Mouse (Mus musculus): ENCODE results near the gene Cdh6. TPM values are rescaled to one million over a fixed set of nuclear protein-coding genes. Genes with fewer than 3 reads are reported as not detected.
A peak's percentile ranks its signal among the peaks of the same experiment; 100 is the strongest.

Gene Cdh6
- polyA plus RNA-seq (2015; fragmentation: Nextera tagmentation; extraction: Ambion mirVana): 16.8 and 19.6 TPM in 2 replicates

- Histone ChIP-seq H3K36me3 (no peaks in the 10 kb centered on the region), H3K9me3 (no peaks in the 10 kb centered on the region), H3K4me2 (peak within 1 kb of the TSS; percentile 89), H3K27me3 (peaks cover 10% of the 10 kb centered on the region; the same call in 1 of the 2 replicates), H3K27ac (replicated peaks) (peak within 1 kb of the TSS; percentile 88), H3K4me3 (peak within 1 kb of the TSS; percentile 68), H3K4me1 (replicated peaks) (peaks cover 38% of the 10 kb centered on the region), H3K9ac (peak within 1 kb of the TSS; percentile 81)
- peak; percentile 93 for ATAC-seq (ENCODE audit: low read depth)
- 0% methylated on average over 41 of the region's 42 CpGs for WGBS
Observed at GRCm38 (mm10) chr15:13173071-13173778, at the start of gene Cdh6. Gene Cdh6 (minus strand): TSS chr15:13173675.

GRCm38 (mm10) chr15:13219727-13220454 is 46.4 kb upstream of the Cdh6 start:
- Histone ChIP-seq H3K27ac (replicated peaks) (no peak overlapping the region), H3K27me3 (no peaks in the 10 kb centered on the region), H3K4me1 (replicated peaks) (0 out of 2 replicates have a peak, but pooled peaks cover 3% of the 10 kb centered on the region), H3K9me3 (no peaks in the 10 kb centered on the region), H3K36me3 (no peaks in the 10 kb centered on the region), H3K4me3 (no peak overlapping the region), H3K9ac (no peak overlapping the region), H3K4me2 (no peak overlapping the region)
- no peak for ATAC-seq (ENCODE audit: low read depth)
- WGBS: 59% methylated on average over 9 of the region's 9 CpGs

- peaks cover 3% of the 10 kb centered on the region; the same call in 1 of the 2 replicates for H3K4me1 ChIP-seq (replicated peaks)
- no peak for ATAC-seq (ENCODE audit: low read depth)
- 45% methylated on average over 3 of the region's 3 CpGs for WGBS
Observed at GRCm38 (mm10) chr15:13217800-13218199, 44.3 kb upstream of the Cdh6 start.

GRCm38 (mm10) chr15:13217161-13217560 is 43.7 kb upstream of the Cdh6 start:
- 42% methylated on average over 1 of the region's 1 CpGs for WGBS
- no peak for ATAC-seq (ENCODE audit: low read depth)
- Histone ChIP-seq H3K27me3 (no peaks in the 10 kb centered on the region), H3K9me3 (no peaks in the 10 kb centered on the region), H3K4me1 (replicated peaks) (peaks cover 7% of the 10 kb centered on the region; the same call in 1 of the 2 replicates), H3K4me2 (no peak overlapping the region), H3K36me3 (no peaks in the 10 kb centered on the region), H3K4me3 (no peak overlapping the region), H3K9ac (no peak overlapping the region), H3K27ac (replicated peaks) (no peak overlapping the region)

More at GRCm38 (mm10) chr15:13217800-13218199, 44.3 kb upstream of the Cdh6 start:
- no peak overlapping the region for H3K27ac ChIP-seq (replicated peaks)
- H3K9me3 ChIP-seq: no peaks in the 10 kb centered on the region
- H3K36me3 ChIP-seq: no peaks in the 10 kb centered on the region
- no peak overlapping the region for H3K4me2 ChIP-seq
- H3K4me3 ChIP-seq: no peak overlapping the region
- H3K9ac ChIP-seq: no peak overlapping the region
- H3K27me3 ChIP-seq: no peaks in the 10 kb centered on the region

DNA sequence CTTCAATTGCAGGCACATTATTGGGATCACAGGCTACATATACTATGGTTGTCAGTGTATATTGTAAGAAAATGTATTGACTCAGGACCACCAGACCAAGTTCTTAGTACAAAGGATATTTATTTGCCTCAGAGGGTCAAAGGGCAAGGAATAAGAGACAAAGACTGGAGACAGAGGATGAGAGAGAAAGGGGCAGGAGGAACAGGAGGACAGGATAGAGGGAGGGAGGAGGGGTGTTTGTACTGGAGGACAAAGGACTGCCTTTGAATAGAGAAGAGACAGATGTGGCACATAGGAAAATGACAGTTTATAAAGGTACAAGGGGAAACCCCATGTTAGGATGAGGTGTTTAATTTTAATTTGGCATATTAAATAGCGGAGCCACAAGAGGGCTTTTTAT is 39.5 kb upstream of the Cdh6 start:
- Histone ChIP-seq H3K4me2 (no peak overlapping the region), H3K4me1 (replicated peaks) (peaks cover 10% of the 10 kb centered on the region), H3K27me3 (peaks cover 20% of the 10 kb centered on the region; the same call in 1 of the 2 replicates), H3K9ac (no peak overlapping the region), H3K9me3 (no peaks in the 10 kb centered on the region), H3K27ac (replicated peaks) (no peak overlapping the region), H3K36me3 (no peaks in the 10 kb centered on the region), H3K4me3 (no peak overlapping the region)
- ATAC-seq (ENCODE audit: low read depth): no peak
- 30% methylated on average over 1 of the region's 1 CpGs for WGBS

GRCm38 (mm10) chr15:13212027-13212685 is 38.7 kb upstream of the Cdh6 start:
- Histone ChIP-seq H3K4me2 (no peak overlapping the region), H3K4me1 (replicated peaks) (peaks cover 10% of the 10 kb centered on the region), H3K9me3 (no peaks in the 10 kb centered on the region), H3K9ac (no peak overlapping the region), H3K27me3 (peaks cover 23% of the 10 kb centered on the region; the same call in 1 of the 2 replicates), H3K4me3 (no peak overlapping the region), H3K27ac (replicated peaks) (no peak overlapping the region), H3K36me3 (no peaks in the 10 kb centered on the region)
- WGBS: 8% methylated on average over 4 of the region's 4 CpGs
- ATAC-seq (ENCODE audit: low read depth): no peak

GRCm38 (mm10) chr15:13210186-13210585 is 36.7 kb upstream of the Cdh6 start:
- WGBS: 84% methylated on average over 6 of the region's 6 CpGs
- Histone ChIP-seq H3K9me3 (no peaks in the 10 kb centered on the region), H3K4me3 (no peak overlapping the region), H3K9ac (no peak overlapping the region), H3K27ac (replicated peaks) (no peak overlapping the region), H3K27me3 (peaks cover 23% of the 10 kb centered on the region; the same call in 1 of the 2 replicates), H3K4me2 (no peak overlapping the region), H3K4me1 (replicated peaks) (peaks cover 7% of the 10 kb centered on the region), H3K36me3 (no peaks in the 10 kb centered on the region)
- no peak for ATAC-seq (ENCODE audit: low read depth)

- Histone ChIP-seq H3K4me3 (no peak overlapping the region), H3K4me2 (no peak overlapping the region), H3K9me3 (no peaks in the 10 kb centered on the region), H3K9ac (no peak overlapping the region), H3K4me1 (replicated peaks) (peaks cover 7% of the 10 kb centered on the region), H3K27ac (replicated peaks) (no peak overlapping the region), H3K27me3 (peaks cover 23% of the 10 kb centered on the region; the same call in 1 of the 2 replicates), H3K36me3 (no peaks in the 10 kb centered on the region)
- 86% methylated on average over 7 of the region's 7 CpGs for WGBS
- ATAC-seq (ENCODE audit: low read depth): no peak
Observed at GRCm38 (mm10) chr15:13208716-13209115, 35.2 kb upstream of the Cdh6 start.

DNA sequence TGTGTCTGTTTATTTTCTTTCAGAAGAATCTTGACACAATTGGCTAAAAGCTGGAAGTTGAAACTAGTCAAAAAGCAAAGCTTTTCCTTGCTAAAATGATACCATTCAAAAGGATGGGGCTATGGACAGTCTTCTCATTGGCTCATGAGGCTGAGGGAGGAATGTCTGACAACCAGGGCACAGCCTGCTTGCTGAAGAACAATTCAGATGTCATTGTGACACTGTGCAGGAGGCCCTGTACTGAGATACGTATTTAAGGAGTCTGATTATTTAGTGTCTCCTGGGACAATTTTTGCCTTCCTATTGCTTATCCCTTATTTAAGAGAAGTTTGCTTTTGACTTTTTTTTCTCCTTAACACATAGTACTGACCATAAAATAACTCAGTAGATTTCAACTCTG is 22.8 kb upstream of the Cdh6 start:
- no peak overlapping the region for H3K4me2 ChIP-seq
- H3K27ac ChIP-seq (replicated peaks): no peak overlapping the region
- H3K9ac ChIP-seq: no peak overlapping the region
- no peaks in the 10 kb centered on the region for H3K36me3 ChIP-seq
- H3K9me3 ChIP-seq: no peaks in the 10 kb centered on the region
- WGBS: 33% methylated on average over 1 of the region's 1 CpGs
- H3K27me3 ChIP-seq: no peaks in the 10 kb centered on the region
- no peaks in the 10 kb centered on the region; the same call in 1 of the 2 replicates for H3K4me1 ChIP-seq (replicated peaks)
- H3K4me3 ChIP-seq: no peak overlapping the region
- no peak for ATAC-seq (ENCODE audit: low read depth)

- ATAC-seq (ENCODE audit: low read depth): no peak
- no peak overlapping the region for H3K9ac ChIP-seq
Observed at GRCm38 (mm10) chr15:13194048-13194447, 20.6 kb upstream of the Cdh6 start.

DNA sequence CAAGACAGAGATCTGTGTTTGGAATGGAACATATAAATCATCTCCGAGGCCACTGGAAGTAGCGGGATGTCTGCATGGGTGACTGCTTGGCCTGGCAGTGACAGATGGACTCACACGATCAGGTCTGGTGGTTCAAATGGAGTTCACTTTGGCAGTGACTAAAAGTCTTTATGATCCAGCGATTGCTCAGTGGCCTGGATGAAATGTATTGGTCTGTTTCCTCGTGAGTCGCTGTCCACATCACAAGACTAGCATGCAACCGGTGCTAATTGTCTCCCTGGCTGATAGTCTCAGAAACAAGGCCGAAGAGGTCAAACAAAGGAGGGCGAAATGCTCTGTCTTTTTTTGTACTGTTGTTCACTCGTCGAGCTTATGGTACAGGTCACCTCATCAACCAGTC is 19.6 kb upstream of the Cdh6 start:
- no peaks in the 10 kb centered on the region for H3K9me3 ChIP-seq
- H3K36me3 ChIP-seq: no peaks in the 10 kb centered on the region
- 22% methylated on average over 11 of the region's 11 CpGs for WGBS
- no peak overlapping the region for H3K4me3 ChIP-seq
- no peaks in the 10 kb centered on the region; the same call in 1 of the 2 replicates for H3K4me1 ChIP-seq (replicated peaks)
- no peak overlapping the region for H3K27ac ChIP-seq (replicated peaks)
- ATAC-seq (ENCODE audit: low read depth): no peak
- H3K27me3 ChIP-seq: 0 out of 2 replicates have a peak, but pooled peaks cover 4% of the 10 kb centered on the region
- no peak overlapping the region for H3K4me2 ChIP-seq
- no peak overlapping the region for H3K9ac ChIP-seq

More at GRCm38 (mm10) chr15:13194048-13194447, 20.6 kb upstream of the Cdh6 start:
- no peaks in the 10 kb centered on the region for H3K9me3 ChIP-seq
- no peak overlapping the region for H3K27ac ChIP-seq (replicated peaks)
- H3K27me3 ChIP-seq: 0 out of 2 replicates have a peak, but pooled peaks cover 4% of the 10 kb centered on the region
- no peaks in the 10 kb centered on the region for H3K36me3 ChIP-seq
- H3K4me3 ChIP-seq: no peak overlapping the region
- no peaks in the 10 kb centered on the region; the same call in 1 of the 2 replicates for H3K4me1 ChIP-seq (replicated peaks)
- H3K4me2 ChIP-seq: no peak overlapping the region

- Histone ChIP-seq H3K27ac (replicated peaks) (no peak overlapping the region), H3K36me3 (no peaks in the 10 kb centered on the region), H3K4me1 (replicated peaks) (no peaks in the 10 kb centered on the region), H3K27me3 (no peaks in the 10 kb centered on the region), H3K9me3 (no peaks in the 10 kb centered on the region), H3K4me2 (no peak overlapping the region), H3K4me3 (no peak overlapping the region), H3K9ac (no peak overlapping the region)
- 84% methylated on average over 5 of the region's 5 CpGs for WGBS
- no peak for ATAC-seq (ENCODE audit: low read depth)
Observed at GRCm38 (mm10) chr15:13183661-13184060, 10.2 kb upstream of the Cdh6 start.
